Mouse (Mus musculus) embryonic facial prominence, embryonic 10.5 days (tissue): ENCODE results near the gene Nsun7. TPM values are rescaled to one million over a fixed set of nuclear protein-coding genes. Genes with fewer than 3 reads are reported as not detected.

Experiments used
- DNase-seq: peaks from one replicate; pipeline ENCODE4 v3.0.0-alpha.2; 2017; ENCODE audit warnings: low spot score
- H3K27ac ChIP-seq: fragments of 300-500 bp; sonication (generic); replicated peaks from 2 replicates; pipeline ENCODE4 v1.5.1; 2016; ENCODE audit warnings: mild to moderate bottlenecking
- H3K27me3 ChIP-seq: fragments of 300-500 bp; sonication (generic); replicated peaks from 2 replicates; pipeline ENCODE4 v1.6.1; 2016; ENCODE audit warnings: low read depth, mild to moderate bottlenecking; ENCODE audit not compliant: poor library complexity, severe bottlenecking
- H3K36me3 ChIP-seq: fragments of 300-500 bp; sonication (generic); replicated peaks from 2 replicates; pipeline ENCODE4 v1.6.1; 2016; ENCODE audit warnings: mild to moderate bottlenecking, moderate library complexity
- H3K4me1 ChIP-seq: fragments of 300-500 bp; sonication (generic); 2 replicates; pipeline ENCODE4 v1.6.1; 2016
- H3K4me3 ChIP-seq: fragments of 300-500 bp; sonication (generic); 2 replicates; pipeline ENCODE4 v1.5.1; 2016; ENCODE audit warnings: mild to moderate bottlenecking, moderate library complexity
- H3K9me3 ChIP-seq: fragments of 300-500 bp; sonication (generic); 2 replicates; pipeline ENCODE4 v1.6.1; 2016; ENCODE audit warnings: mild to moderate bottlenecking
- WGBS: fragments of 180-500 bp; shearing (Covaris S2); methylation state at CpG from one replicate; pipeline ENCODE4 v1.1.7; 2016; 5-methylcytosine and 5-hydroxymethylcytosine counted together
- polyA plus RNA-seq: library from polyadenylated mRNA; unstranded; fragments of >200 nt; fragmentation: Nextera tagmentation; extraction: Ambion mirVana; gene quantifications from 2 replicates; pipeline ENCODE4 v1.2.1, GENCODE M21; 2016

Gene Nsun7
- polyA plus RNA-seq, 1 experiment from 2014 or later: 0.49 TPM

DNA sequence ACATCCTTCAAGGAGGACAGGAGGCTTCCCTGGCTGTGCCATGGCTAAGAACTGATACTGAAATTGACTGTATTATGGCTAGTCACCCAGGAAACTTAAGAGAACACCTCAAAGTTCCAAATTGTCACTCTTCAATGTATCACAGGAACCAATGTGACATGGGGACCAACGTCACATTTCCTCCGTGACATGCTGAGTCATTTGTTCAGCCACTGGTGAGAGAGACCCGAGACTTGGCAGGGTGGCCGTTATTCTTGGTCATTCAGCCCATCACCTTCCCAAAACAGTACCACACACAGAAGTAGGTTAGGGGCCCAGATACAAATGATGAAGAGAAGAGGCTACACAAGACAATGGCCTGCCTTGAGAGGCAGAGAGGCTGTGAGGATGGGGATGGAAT is 63.4 kb downstream of the Nsun7 start:
- H3K36me3 ChIP-seq: peaks cover 6% of the 10 kb centered on the region; the same call in 1 of the 2 replicates
- H3K27ac ChIP-seq: no peak overlapping the region
- DNase-seq: no peak
- 91% methylated on average over 4 of the region's 4 CpGs for WGBS
- H3K9me3 ChIP-seq: no peaks in the 10 kb centered on the region
- H3K27me3 ChIP-seq: no peaks in the 10 kb centered on the region
- no peak overlapping the region for H3K4me3 ChIP-seq
- H3K4me1 ChIP-seq: peaks cover 15% of the 10 kb centered on the region

- 90% methylated on average over 11 of the region's 11 CpGs for WGBS
- Histone ChIP-seq H3K27me3 (no peaks in the 10 kb centered on the region), H3K4me3 (no peak overlapping the region), H3K36me3 (peaks cover 6% of the 10 kb centered on the region; the same call in 1 of the 2 replicates), H3K9me3 (no peaks in the 10 kb centered on the region), H3K27ac (no peak overlapping the region), H3K4me1 (peaks cover 18% of the 10 kb centered on the region)
- DNase-seq: no peak
Measured at GRCm38 (mm10) chr5:66323603-66324002, 63.9 kb downstream of the Nsun7 start.

DNA sequence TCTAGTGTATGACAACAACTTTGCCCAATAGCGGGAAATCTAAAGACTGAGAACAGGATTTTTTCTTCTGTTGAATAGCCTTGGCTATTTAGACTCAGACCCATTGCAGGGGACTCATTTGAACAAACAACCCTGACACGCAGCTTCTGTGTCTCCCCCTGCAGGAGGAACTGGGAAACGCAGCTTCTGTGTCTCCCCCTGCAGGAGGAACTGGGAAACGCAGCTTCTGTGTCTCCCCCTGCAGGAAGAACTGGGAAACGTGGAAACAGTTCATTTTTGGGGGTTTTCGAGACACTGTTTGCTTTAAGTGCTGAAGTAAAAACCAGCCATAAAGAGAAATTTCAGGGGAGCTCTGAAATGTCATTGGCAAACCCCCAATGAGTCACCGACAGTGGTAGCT is 66.7 kb downstream of the Nsun7 start:
- H3K36me3 ChIP-seq: peaks cover 6% of the 10 kb centered on the region; the same call in 1 of the 2 replicates
- no peak overlapping the region for H3K4me3 ChIP-seq
- 80% methylated on average over 7 of the region's 7 CpGs for WGBS
- DNase-seq: no peak
- peaks cover 14% of the 10 kb centered on the region for H3K4me1 ChIP-seq
- no peaks in the 10 kb centered on the region for H3K27me3 ChIP-seq
- no peaks in the 10 kb centered on the region for H3K9me3 ChIP-seq
- no peak overlapping the region for H3K27ac ChIP-seq

- WGBS: 54% methylated on average over 19 of the region's 19 CpGs
- Histone ChIP-seq H3K4me1 (peaks cover 14% of the 10 kb centered on the region), H3K27ac (no peak overlapping the region), H3K4me3 (no peak overlapping the region), H3K9me3 (no peaks in the 10 kb centered on the region), H3K27me3 (no peaks in the 10 kb centered on the region), H3K36me3 (peaks cover 6% of the 10 kb centered on the region; the same call in 1 of the 2 replicates)
- DNase-seq: no peak
Measured at GRCm38 (mm10) chr5:66327949-66328726, 68.4 kb downstream of the Nsun7 start.

DNA sequence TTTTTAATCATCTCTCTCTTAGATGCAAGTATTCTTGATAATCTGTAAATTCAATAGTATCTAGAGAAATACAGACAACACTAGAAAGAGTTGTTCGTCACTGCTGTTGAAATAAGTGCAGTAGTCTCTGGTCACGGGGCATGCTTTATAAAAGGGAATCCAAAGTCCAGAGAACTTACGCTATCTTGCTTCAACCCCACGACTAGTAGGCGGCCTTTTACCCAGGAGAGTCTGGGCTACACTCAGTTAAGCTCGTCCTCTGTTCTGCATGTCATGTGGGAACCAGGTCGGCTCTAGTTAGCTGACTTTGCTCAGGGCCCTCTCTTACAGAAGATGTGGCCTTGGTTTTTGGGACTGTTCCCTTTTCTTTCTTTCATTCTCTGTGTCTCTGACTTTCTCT is 69.1 kb downstream of the Nsun7 start:
- Histone ChIP-seq H3K9me3 (no peaks in the 10 kb centered on the region), H3K4me3 (no peak overlapping the region), H3K36me3 (peaks cover 6% of the 10 kb centered on the region; the same call in 1 of the 2 replicates), H3K4me1 (peaks cover 14% of the 10 kb centered on the region), H3K27ac (no peak overlapping the region), H3K27me3 (no peaks in the 10 kb centered on the region)
- WGBS: 84% methylated on average over 7 of the region's 7 CpGs
- DNase-seq: no peak

- Histone ChIP-seq H3K27me3 (peaks cover 4% of the 10 kb centered on the region; the same call in 1 of the 2 replicates), H3K9me3 (no peaks in the 10 kb centered on the region), H3K27ac (no peak overlapping the region), H3K4me3 (no peak overlapping the region), H3K36me3 (peaks cover 6% of the 10 kb centered on the region; the same call in 1 of the 2 replicates), H3K4me1 (peaks cover 14% of the 10 kb centered on the region)
- 91% methylated on average over 6 of the region's 6 CpGs for WGBS
- no peak for DNase-seq
Measured at GRCm38 (mm10) chr5:66330806-66331205, 71.1 kb downstream of the Nsun7 start.

DNA sequence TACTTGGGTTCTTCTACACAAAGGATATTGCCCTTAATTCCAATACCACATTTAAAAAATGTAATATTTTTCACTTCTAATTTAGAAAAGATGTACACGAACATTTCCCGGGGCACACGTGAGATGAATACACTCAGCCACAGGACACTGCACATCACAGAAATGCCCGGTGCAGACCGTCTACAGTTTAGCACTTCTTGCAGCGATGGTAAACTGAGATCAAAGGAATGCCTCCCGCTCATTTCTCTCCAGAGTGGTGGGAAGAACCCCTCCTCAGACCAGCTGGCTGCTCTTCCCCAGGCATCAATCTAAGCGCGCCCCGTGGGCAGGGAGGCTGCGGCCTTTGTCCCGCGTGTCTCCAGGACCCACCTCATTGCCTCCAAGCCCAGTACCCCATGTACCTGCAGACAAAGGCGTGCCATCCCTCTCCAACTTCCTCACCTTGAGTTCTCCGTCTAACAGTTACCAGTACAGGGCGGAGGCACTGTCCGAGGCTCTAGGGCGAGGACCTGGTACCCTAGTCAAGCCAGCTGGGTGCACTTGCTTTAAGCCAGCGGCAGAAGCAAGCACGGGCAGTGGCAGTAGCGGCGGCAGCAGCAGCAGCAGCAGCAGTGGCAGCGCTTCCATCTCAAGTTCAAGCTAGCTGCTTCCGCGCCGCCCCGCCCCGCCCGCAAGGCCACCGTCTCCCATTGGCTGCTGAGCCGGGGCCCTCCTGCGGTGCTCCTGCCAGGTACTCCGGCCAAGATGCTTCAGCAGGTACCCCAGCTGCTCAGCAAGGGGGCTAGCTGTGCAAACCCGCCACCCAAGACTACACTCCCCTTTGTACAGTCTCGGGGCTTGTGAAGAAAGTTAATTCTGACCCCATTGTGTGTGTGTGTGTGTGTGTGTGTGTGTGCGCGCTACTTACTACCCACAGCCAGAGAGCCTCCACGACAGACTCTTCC is 77.6 kb downstream of the Nsun7 start:
- 7% methylated on average over 38 of the region's 38 CpGs for WGBS

GRCm38 (mm10) chr5:66337969-66338345 is 78.3 kb downstream of the Nsun7 start:
- Histone ChIP-seq H3K4me3 (peak overlapping the region; percentile 67), H3K27me3 (peaks cover 36% of the 10 kb centered on the region), H3K9me3 (no peaks in the 10 kb centered on the region), H3K4me1 (peaks cover 38% of the 10 kb centered on the region), H3K36me3 (no peaks in the 10 kb centered on the region), H3K27ac (peak overlapping the region; percentile 75; the same call in 1 of the 2 replicates)
- 40% methylated on average over 6 of the region's 6 CpGs for WGBS
- peak; percentile 18 for DNase-seq

More for the DNA sequence above, 77.6 kb downstream of the Nsun7 start:
- peak; percentile 83 for DNase-seq
- Histone ChIP-seq H3K4me3 (peak overlapping the region; percentile 67), H3K4me1 (peaks cover 38% of the 10 kb centered on the region), H3K9me3 (no peaks in the 10 kb centered on the region), H3K36me3 (no peaks in the 10 kb centered on the region), H3K27me3 (peaks cover 36% of the 10 kb centered on the region), H3K27ac (peak overlapping the region; percentile 75; the same call in 1 of the 2 replicates)

- 29% methylated on average over 7 of the region's 7 CpGs for WGBS
- no peaks in the 10 kb centered on the region for H3K36me3 ChIP-seq
- peak; percentile 63 for DNase-seq
- H3K4me1 ChIP-seq: peaks cover 38% of the 10 kb centered on the region
- no peak overlapping the region for H3K4me3 ChIP-seq
- H3K9me3 ChIP-seq: no peaks in the 10 kb centered on the region
- H3K27me3 ChIP-seq: peaks cover 36% of the 10 kb centered on the region
- no peak overlapping the region for H3K27ac ChIP-seq
Measured at GRCm38 (mm10) chr5:66338583-66338982, 78.9 kb downstream of the Nsun7 start.

DNA sequence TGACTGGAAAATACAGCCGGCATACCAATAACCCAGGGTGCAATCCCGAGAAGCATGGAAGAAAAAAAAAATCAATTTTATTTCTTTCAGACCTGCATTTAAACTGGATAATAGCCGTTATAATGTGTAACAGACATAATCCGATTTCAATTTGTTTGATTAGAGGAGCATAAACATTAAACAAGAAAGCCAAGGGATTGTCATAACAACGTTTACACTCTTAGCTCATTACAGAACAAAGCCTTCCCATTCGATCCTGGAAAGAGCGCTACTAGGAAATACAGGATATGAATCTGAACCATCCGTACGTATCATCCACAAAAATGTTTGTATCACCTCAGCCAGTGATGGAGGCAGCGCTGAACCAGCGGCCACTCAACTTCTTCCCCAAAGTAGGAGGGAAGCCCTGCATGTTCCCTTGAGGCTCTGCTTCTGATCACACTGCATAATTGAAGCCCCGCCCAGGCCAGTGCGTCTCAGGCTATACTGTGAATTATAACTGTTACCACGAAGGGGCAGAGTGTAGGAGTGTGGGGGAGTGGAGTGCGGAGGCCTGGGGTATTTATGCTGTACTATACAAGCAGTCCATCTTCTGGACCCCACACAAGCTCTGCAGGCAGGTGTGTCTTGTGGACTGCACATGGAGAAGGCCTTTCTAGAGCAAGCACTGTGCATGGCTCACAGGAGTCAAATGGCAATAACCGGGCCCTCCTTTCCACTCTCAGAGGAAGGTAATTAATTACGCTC is 80.8 kb downstream of the Nsun7 start:
- Histone ChIP-seq H3K9me3 (no peaks in the 10 kb centered on the region), H3K27ac (no peak overlapping the region), H3K4me3 (no peak overlapping the region), H3K4me1 (peaks cover 45% of the 10 kb centered on the region), H3K27me3 (peaks cover 35% of the 10 kb centered on the region), H3K36me3 (no peaks in the 10 kb centered on the region)
- no peak for DNase-seq
- WGBS: 83% methylated on average over 17 of the region's 17 CpGs

GRCm38 (mm10) chr5:66341848-66342247 is 82.2 kb downstream of the Nsun7 start:
- Histone ChIP-seq H3K4me1 (peaks cover 44% of the 10 kb centered on the region), H3K9me3 (no peaks in the 10 kb centered on the region), H3K27me3 (peaks cover 23% of the 10 kb centered on the region), H3K36me3 (no peaks in the 10 kb centered on the region), H3K4me3 (no peak overlapping the region), H3K27ac (no peak overlapping the region)
- WGBS: 51% methylated on average over 10 of the region's 10 CpGs
- DNase-seq: no peak

DNA sequence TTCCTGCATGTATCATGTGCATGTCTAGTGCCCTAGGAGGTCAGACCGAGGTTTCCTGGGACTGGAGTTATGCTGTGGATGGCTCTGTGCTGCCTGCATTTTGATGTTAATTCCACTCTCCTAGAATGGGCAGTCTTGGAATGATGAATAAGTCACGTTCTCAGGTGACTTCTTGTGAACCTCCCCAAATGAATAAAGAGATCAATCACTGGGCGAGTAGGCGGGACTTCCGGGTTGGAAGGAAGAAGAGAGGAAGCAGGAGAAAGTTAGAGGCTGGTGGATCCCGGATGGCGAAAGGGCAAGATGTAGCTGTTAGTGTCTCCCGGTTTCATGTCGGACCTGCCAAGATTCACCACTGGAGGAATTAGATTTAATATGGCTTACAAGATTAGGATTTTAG is 82.6 kb downstream of the Nsun7 start:
- WGBS: 68% methylated on average over 9 of the region's 9 CpGs
- Histone ChIP-seq H3K4me3 (no peak overlapping the region), H3K4me1 (peaks cover 40% of the 10 kb centered on the region), H3K9me3 (no peaks in the 10 kb centered on the region), H3K36me3 (no peaks in the 10 kb centered on the region), H3K27ac (no peak overlapping the region), H3K27me3 (peaks cover 19% of the 10 kb centered on the region)
- DNase-seq: no peak
